Mouse (Mus musculus) megakaryocyte, embryonic 14.5 days (primary cell): ENCODE results near the gene Tsg101. TPM values are rescaled to one million over a fixed set of nuclear protein-coding genes. Genes with fewer than 3 reads are reported as not detected.

Source experiments
- H3K27me3 ChIP-seq: replicated peaks from 2 replicates; pipeline ENCODE3; 2012; ENCODE audit warnings: inconsistent platforms
- H3K36me3 ChIP-seq: replicated peaks from 2 replicates; pipeline ENCODE3; 2012; ENCODE audit warnings: low read length, inconsistent platforms, mixed read lengths
- H3K4me1 ChIP-seq: 2 replicates; pipeline ENCODE4 v1.6.1; 2012; ENCODE audit warnings: inconsistent platforms
- H3K4me3 ChIP-seq: replicated peaks from 2 replicates; pipeline ENCODE3; 2012; ENCODE audit warnings: moderate library complexity, mild to moderate bottlenecking, inconsistent platforms
- H3K9me3 ChIP-seq: 2 replicates; pipeline ENCODE4 v1.6.1; 2012; ENCODE audit warnings: inconsistent platforms
- FLI1 ChIP-seq: IDR thresholded peaks from 2 replicates; pipeline ENCODE4 v1.6.1; 2012; ENCODE audit warnings: low read length, inconsistent platforms, mixed read lengths
- GATA1 ChIP-seq: IDR thresholded peaks from 3 replicates; pipeline ENCODE4 v1.6.1; 2012; ENCODE audit warnings: mixed read lengths, low read length, inconsistent platforms, borderline replicate concordance
- polyA plus RNA-seq: library from polyadenylated mRNA; stranded (reverse); fragments of >175 nt; gene quantifications from 2 replicates; pipeline ENCODE4 v1.2.3, GENCODE M21; 2012; ENCODE audit warnings: low replicate concordance; ENCODE audit not compliant: insufficient read depth

Gene Tsg101
- polyA plus RNA-seq: 23.2 and 42.8 TPM in 2 replicates

DNA sequence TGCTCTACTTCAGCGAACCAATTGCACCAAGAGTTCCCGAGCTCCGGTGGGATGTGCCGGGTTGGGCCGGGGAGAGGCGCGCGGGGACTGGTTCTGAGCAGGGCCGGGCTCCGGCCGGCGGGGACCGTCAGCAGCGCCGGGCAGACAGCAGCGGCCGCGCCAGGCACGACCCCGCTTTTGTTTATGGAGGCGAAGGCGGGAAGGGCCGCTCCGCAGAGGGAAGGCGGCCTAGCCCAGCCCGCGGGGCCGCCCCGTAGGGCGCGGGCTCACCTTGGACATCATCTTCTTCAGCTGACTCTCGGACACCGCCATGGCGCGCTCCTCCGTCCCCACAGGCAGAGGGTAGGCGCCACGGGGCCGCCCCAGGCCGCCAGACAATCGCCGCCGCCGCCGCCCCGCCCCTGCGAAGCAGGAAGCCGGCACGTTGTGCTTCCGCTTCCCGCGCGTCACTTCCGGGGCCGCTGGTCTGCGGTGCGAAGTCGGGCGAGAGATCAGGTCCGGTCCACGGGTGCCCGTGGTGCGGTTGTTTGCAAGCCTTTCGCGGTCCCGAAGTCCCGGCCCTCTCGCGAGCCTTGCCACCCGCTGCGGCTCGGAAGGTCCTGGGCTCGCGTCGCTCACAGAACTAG, at the start of gene Tsg101:
Tsg101 (minus strand) TSS at position 419 of the 626 bp plus-strand sequence.
- Histone ChIP-seq H3K27me3 (no peaks in the 10 kb centered on the region), H3K4me1 (peaks cover 52% of the 10 kb centered on the region), H3K9me3 (no peaks in the 10 kb centered on the region), H3K4me3 (peak within 1 kb of the TSS; percentile 96), H3K36me3 (peaks cover 28% of the 10 kb centered on the region)
- peak; percentile 70; the same call in 1 of the 2 replicates for TF ChIP-seq FLI1
- TF ChIP-seq GATA1: no peak

DNA sequence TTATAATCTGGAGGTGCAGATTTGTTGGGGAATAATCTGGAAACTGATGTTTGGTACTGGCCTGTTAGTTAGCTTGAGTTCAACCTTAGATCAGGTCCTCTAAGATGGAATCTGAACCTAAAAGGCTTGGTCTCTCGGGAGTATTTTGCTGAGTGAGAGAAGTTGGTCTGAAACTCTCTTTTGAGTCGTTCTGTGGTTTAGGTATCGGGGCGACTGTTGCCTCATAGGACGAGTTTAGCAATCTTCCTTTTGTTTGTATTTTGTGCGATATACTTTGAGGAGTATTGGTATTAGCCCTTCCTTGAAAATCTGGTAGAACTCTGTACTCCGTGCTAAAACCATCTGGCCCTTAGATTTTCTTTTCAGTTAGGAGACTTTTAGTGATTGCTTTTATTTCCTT, 44.3 kb upstream of the Tsg101 start:
- peaks cover 39% of the 10 kb centered on the region for H3K4me1 ChIP-seq
- H3K36me3 ChIP-seq: no peaks in the 10 kb centered on the region
- TF ChIP-seq GATA1: no peak
- no peak for TF ChIP-seq FLI1
- no peaks in the 10 kb centered on the region for H3K9me3 ChIP-seq
- no peaks in the 10 kb centered on the region for H3K27me3 ChIP-seq
- no peak overlapping the region for H3K4me3 ChIP-seq

DNA sequence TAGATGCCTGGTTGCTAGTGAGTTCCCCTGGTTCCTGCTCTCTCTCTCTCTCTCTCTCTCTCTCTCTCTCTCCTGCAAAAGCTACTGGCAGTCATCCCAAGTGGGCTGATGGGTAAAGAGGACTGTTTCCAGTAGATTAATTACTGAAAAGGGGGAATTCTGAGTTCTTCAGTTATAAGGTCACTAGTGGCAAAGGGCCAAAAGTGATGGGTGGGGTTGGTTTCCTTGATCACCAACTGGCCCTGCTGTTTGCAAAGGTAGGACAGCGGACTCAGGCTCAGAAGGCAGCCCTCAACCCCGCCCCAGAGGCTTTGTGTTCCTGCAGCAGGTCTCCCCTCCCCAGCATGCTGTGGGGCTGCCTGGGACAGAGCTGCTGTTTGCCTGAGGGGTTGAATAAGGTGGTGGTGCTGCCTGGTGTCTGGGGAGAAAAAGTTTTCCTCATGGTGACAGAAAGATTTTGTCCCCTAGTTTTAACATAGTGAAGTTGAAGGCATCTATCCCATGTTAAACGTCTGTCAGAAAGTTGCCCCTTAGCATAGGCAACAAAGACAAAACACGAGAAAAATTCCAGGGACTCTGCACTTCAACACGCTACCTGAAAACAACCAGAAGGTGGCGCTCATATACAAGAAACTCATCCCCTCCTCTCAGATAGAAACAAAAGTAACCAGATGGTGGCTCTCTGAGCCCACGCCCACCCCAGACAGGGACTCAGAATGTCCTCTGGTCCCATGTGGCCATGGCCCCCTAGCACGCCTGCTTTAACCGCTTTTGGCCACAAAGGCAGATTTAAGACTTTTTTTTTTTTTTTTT, 43.2 kb upstream of the Tsg101 start:
- peak overlapping the region; percentile 82 for H3K4me3 ChIP-seq
- H3K36me3 ChIP-seq: no peaks in the 10 kb centered on the region
- no peaks in the 10 kb centered on the region for H3K9me3 ChIP-seq
- no peaks in the 10 kb centered on the region for H3K27me3 ChIP-seq
- peaks cover 43% of the 10 kb centered on the region for H3K4me1 ChIP-seq
- TF ChIP-seq GATA1 (no peak), FLI1 (no peak)

DNA sequence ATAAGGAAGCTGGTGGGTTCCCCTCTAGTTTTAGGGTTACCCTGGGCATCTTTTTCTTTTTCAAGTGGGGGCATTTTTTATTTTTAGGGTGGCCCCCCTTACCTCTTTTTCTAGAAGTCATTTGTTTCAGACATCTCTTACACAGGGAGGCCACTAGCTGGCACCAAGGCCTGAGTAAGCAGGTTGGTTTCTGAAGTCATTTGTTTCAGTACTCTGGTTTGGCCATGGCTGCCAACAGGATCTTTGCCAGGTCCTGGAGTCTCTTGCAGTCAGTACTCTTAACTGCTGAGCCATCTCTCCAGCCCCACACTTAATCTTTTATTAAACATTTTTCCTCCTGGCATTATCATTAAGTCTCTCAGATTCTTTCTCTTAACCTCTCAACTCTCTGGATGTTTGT, 42.4 kb upstream of the Tsg101 start:
- no peaks in the 10 kb centered on the region for H3K9me3 ChIP-seq
- no peak overlapping the region for H3K4me3 ChIP-seq
- H3K4me1 ChIP-seq: peaks cover 52% of the 10 kb centered on the region
- TF ChIP-seq FLI1: no peak
- TF ChIP-seq GATA1: no peak
- no peaks in the 10 kb centered on the region for H3K27me3 ChIP-seq
- no peaks in the 10 kb centered on the region for H3K36me3 ChIP-seq

GRCm38 (mm10) chr7:46960991-46961390, 41.2 kb upstream of the Tsg101 start:
- TF ChIP-seq FLI1 (no peak), GATA1 (no peak)
- H3K36me3 ChIP-seq: peaks cover 5% of the 10 kb centered on the region
- no peaks in the 10 kb centered on the region for H3K9me3 ChIP-seq
- H3K27me3 ChIP-seq: no peaks in the 10 kb centered on the region
- H3K4me3 ChIP-seq: no peak overlapping the region
- peaks cover 57% of the 10 kb centered on the region for H3K4me1 ChIP-seq

GRCm38 (mm10) chr7:46958853-46959252, 39.1 kb upstream of the Tsg101 start:
- TF ChIP-seq FLI1 (no peak), GATA1 (no peak)
- H3K4me3 ChIP-seq: peak overlapping the region; percentile 98
- H3K27me3 ChIP-seq: no peaks in the 10 kb centered on the region
- H3K9me3 ChIP-seq: no peaks in the 10 kb centered on the region
- peaks cover 24% of the 10 kb centered on the region for H3K36me3 ChIP-seq
- peaks cover 57% of the 10 kb centered on the region for H3K4me1 ChIP-seq

DNA sequence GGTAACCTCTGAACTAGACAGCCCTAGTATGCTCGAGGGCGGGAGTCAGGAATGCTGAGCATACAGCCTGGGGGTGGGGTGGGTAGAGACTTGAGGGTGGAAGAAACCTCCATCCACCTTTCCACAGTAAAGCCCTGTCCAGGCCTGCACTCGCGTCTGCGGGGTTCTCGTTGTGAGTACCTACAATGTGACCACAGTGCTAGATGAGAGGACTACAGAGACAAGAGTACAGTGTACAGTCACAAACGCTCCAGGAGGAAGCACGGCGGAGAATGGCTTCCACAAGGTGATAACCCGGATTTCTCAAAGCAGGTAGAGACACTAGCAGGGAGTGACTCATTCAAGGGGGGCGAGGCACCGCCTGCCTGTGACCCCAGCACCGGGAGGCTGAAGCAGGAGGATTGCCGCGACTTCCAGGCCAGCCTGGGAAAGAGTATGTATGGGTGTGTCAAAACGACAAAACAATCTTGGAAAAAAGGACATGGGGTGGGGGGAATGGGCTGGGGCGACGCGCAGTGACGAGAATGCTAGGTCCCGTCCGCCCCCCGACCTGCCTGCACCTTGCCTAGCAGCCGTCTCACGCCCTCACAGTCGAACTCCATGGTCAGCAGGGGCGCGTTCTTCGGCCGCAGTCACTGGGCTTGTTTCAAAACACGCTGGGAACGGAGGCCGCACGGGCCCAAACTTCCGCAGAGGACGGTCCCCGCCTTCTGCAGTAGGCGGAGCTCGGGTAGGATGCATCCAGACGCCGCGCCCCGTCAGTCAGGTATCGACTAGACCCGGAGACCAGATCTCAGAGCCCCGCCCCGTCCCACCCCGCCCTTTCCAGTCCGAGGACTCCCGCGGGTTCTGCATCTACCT, 38.3 kb upstream of the Tsg101 start, which contains the start of gene Uevld:
Uevld (minus strand) TSS at position 697 of the 861 bp plus-strand sequence.
- H3K4me1 ChIP-seq: peaks cover 49% of the 10 kb centered on the region
- peak within 1 kb of the TSS; percentile 98 for H3K4me3 ChIP-seq
- H3K36me3 ChIP-seq: peaks cover 32% of the 10 kb centered on the region
- no peaks in the 10 kb centered on the region for H3K9me3 ChIP-seq
- no peaks in the 10 kb centered on the region for H3K27me3 ChIP-seq
- no peak for TF ChIP-seq FLI1
- TF ChIP-seq GATA1: no peak

DNA sequence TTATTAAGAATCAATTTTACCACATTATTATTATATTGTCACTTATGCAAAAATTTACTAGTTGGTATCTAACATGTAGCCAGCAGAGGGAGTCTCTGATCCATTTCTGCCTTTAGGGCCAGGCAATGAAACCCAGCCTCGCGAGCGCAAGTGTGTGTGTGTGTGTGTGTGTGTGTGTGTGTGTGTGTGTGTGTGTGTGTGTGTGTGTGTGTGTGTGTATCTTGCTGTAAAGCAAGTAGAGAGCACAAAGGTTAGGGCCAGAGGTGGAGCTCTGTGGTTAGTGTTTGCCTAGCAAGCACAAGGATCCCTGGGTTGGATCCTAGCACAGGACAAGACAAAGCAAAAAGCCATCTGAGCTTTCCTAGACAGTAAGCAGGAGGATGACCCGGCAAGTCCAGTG, 16.1 kb upstream of the Tsg101 start:
- Histone ChIP-seq H3K4me1 (peaks cover 7% of the 10 kb centered on the region), H3K4me3 (no peak overlapping the region), H3K9me3 (no peaks in the 10 kb centered on the region), H3K36me3 (peaks cover 73% of the 10 kb centered on the region), H3K27me3 (no peaks in the 10 kb centered on the region)
- TF ChIP-seq GATA1: no peak
- no peak for TF ChIP-seq FLI1

- H3K36me3 ChIP-seq: peaks cover 70% of the 10 kb centered on the region
Measured at GRCm38 (mm10) chr7:46934788-46935187, 15.0 kb upstream of the Tsg101 start.

More at GRCm38 (mm10) chr7:46934788-46935187, 15.0 kb upstream of the Tsg101 start:
- H3K4me1 ChIP-seq: peaks cover 7% of the 10 kb centered on the region
- H3K4me3 ChIP-seq: peak overlapping the region; percentile 17
- H3K9me3 ChIP-seq: no peaks in the 10 kb centered on the region
- TF ChIP-seq FLI1: no peak
- TF ChIP-seq GATA1: no peak
- H3K27me3 ChIP-seq: no peaks in the 10 kb centered on the region
